Mouse (Mus musculus) midbrain, postnatal 0 days (tissue): ENCODE measurements around the gene Olfr829. TPM values are rescaled to one million over a fixed set of nuclear protein-coding genes. Genes with fewer than 3 reads are reported as not detected.
"Not testable (repeated sequence)": the region's sequence is repeated elsewhere in the genome, so short reads cannot be mapped to it uniquely, and the experiment has no call there.

Source experiments
- ATAC-seq: fragments of 200-750 bp; cut with Nextera tagmentation; 2 replicates; pipeline ENCODE4 v1.8.0; 2017; ENCODE audit warnings: moderate number of reproducible peaks, mild to moderate bottlenecking, moderate TSS enrichment, moderate library complexity; ENCODE audit not compliant: low FRiP score
- DNase-seq: peaks from one replicate; pipeline ENCODE4 v3.0.0-alpha.2; 2015; ENCODE audit warnings: low spot score
- H3K27ac ChIP-seq: fragments of 300-500 bp; sonication (generic); 2 replicates; pipeline ENCODE4 v1.5.1; 2014; ENCODE audit warnings: low read depth, mild to moderate bottlenecking, low read length, mixed read lengths
- H3K27me3 ChIP-seq: fragments of 300-500 bp; sonication (generic); 2 replicates; pipeline ENCODE4 v1.6.1; 2014; ENCODE audit warnings: low read length, control low read depth, mixed read lengths; ENCODE audit not compliant: insufficient read depth
- H3K36me3 ChIP-seq: fragments of 300-500 bp; sonication (generic); 2 replicates; pipeline ENCODE4 v1.6.1; 2014; ENCODE audit warnings: low read length, control low read depth, mixed read lengths; ENCODE audit not compliant: insufficient read depth
- H3K4me1 ChIP-seq: fragments of 300-500 bp; sonication (generic); 2 replicates; pipeline ENCODE4 v1.6.1; 2014; ENCODE audit warnings: mild to moderate bottlenecking, control low read depth, antibody characterized with exemption, low read length, mixed read lengths; ENCODE audit not compliant: insufficient read depth
- H3K4me2 ChIP-seq: fragments of 300-500 bp; sonication (generic); 2 replicates; pipeline ENCODE4 v1.6.1; 2014; ENCODE audit warnings: low read depth, mild to moderate bottlenecking, low read length, mixed read lengths; ENCODE audit not compliant: poor library complexity, severe bottlenecking
- H3K4me3 ChIP-seq: fragments of 300-500 bp; sonication (generic); 2 replicates; pipeline ENCODE4 v1.5.1; 2014; ENCODE audit warnings: low read depth, mild to moderate bottlenecking, low read length, moderate library complexity
- H3K9ac ChIP-seq: fragments of 300-500 bp; sonication (generic); replicated peaks from 2 replicates; pipeline ENCODE4 v1.6.1; 2014; ENCODE audit warnings: mild to moderate bottlenecking, low read length, moderate library complexity, mixed read lengths; ENCODE audit not compliant: poor library complexity, severe bottlenecking
- H3K9me3 ChIP-seq: fragments of 300-500 bp; sonication (generic); 2 replicates; pipeline ENCODE4 v1.6.1; 2016; ENCODE audit warnings: low read length, control low read depth
- CTCF ChIP-seq: IDR thresholded peaks from 2 replicates; pipeline ENCODE4 v1.5.1; 2016; ENCODE audit warnings: antibody characterized with exemption, mild to moderate bottlenecking
- WGBS: fragments of 180-500 bp; shearing (Covaris S2); extraction: QIAGEN DNeasy Blood & Tissue Kit; methylation state at CpG from one replicate; pipeline ENCODE4 v1.1.7; 2014; 5-methylcytosine and 5-hydroxymethylcytosine counted together
- polyA plus RNA-seq: library from polyadenylated mRNA; unstranded; fragments of >200 nt; fragmentation: Nextera tagmentation; extraction: Ambion mirVana; gene quantifications from 2 replicates; pipeline ENCODE4 v1.2.1, GENCODE M21; 2015
- total RNA-seq: library from RNA; depleted of rRNA; stranded (reverse); fragments of >200 nt; gene quantifications from 2 replicates; pipeline ENCODE4 v1.2.3, GENCODE M21; 2014; rRNA removed

The Olfr829 gene
- total RNA-seq (not detected in 2 replicates), polyA plus RNA-seq (not detected in 2 replicates)

- Histone ChIP-seq H3K9me3 (no peaks in the 10 kb centered on the region), H3K9ac (no peak within 1 kb of the TSS), H3K27ac (no peak within 1 kb of the TSS), H3K4me3 (no peak within 1 kb of the TSS), H3K4me1 (no peaks in the 10 kb centered on the region), H3K27me3 (no peaks in the 10 kb centered on the region), H3K4me2 (no peak within 1 kb of the TSS), H3K36me3 (no peaks in the 10 kb centered on the region)
- ATAC-seq (no peak), DNase-seq (no peak)
- no peak for TF ChIP-seq CTCF
- 59% methylated on average over 1 of the region's 1 CpGs for WGBS
Observed at GRCm38 (mm10) chr9:18854633-18855032, at the start of gene Olfr829. Gene Olfr829 (plus strand): TSS chr9:18854933.

DNA sequence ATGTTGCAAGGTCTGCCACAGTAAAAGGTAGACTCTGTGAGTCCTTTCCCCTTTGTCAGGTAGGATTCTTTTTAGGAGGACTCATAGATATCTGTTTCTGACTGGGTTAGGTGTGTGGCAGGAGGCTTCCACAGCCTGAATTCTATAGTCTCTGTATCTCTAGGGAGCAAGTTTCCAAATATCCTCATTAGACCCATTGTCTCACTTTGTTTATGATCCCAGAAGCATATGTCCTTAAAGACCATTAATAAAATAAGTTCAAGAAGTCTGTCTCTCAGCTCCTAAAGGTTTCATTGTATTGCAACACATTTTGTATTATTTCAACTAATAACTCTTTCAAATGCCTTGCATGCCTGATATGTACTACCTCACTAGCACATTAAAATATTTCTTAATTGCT lies 35.3 kb upstream of the Olfr829 start, which contains the start of gene Olfr828:
TSS of gene Olfr828 (minus strand) at position 101 of the 400 bp plus-strand sequence.
- Histone ChIP-seq H3K4me2 (no peak within 1 kb of the TSS), H3K4me1 (no peaks in the 10 kb centered on the region)
- TF ChIP-seq CTCF: no peak

GRCm38 (mm10) chr9:18874393-18874792 lies 19.7 kb downstream of the Olfr829 start, which contains the start of gene Olfr830:
Gene Olfr830 (plus strand): TSS chr9:18874693.
- no peak within 1 kb of the TSS for H3K4me2 ChIP-seq
- TF ChIP-seq CTCF: no peak
- no peaks in the 10 kb centered on the region for H3K27me3 ChIP-seq
- H3K4me1 ChIP-seq: no peaks in the 10 kb centered on the region
- no peaks in the 10 kb centered on the region for H3K9me3 ChIP-seq
- no peak within 1 kb of the TSS for H3K9ac ChIP-seq
- no peak for DNase-seq
- H3K4me3 ChIP-seq: no peak within 1 kb of the TSS
- no peak within 1 kb of the TSS for H3K27ac ChIP-seq
- H3K36me3 ChIP-seq: no peaks in the 10 kb centered on the region
- ATAC-seq: no peak

More for the DNA sequence above, 35.3 kb upstream of the Olfr829 start, which contains the start of gene Olfr828:
- H3K27me3 ChIP-seq: no peaks in the 10 kb centered on the region
- H3K4me3 ChIP-seq: no peak within 1 kb of the TSS
- DNase-seq: no peak
- H3K9ac ChIP-seq: no peak within 1 kb of the TSS
- H3K27ac ChIP-seq: no peak within 1 kb of the TSS
- no peaks in the 10 kb centered on the region for H3K36me3 ChIP-seq
- no peak for ATAC-seq
- no peaks in the 10 kb centered on the region for H3K9me3 ChIP-seq

GRCm38 (mm10) chr9:18907699-18908098 lies 53.0 kb downstream of the Olfr829 start:
- not testable (repeated sequence) for H3K27me3 ChIP-seq, H3K27ac ChIP-seq, ATAC-seq, H3K9me3 ChIP-seq, H3K4me2 ChIP-seq, H3K4me1 ChIP-seq, H3K4me3 ChIP-seq, H3K9ac ChIP-seq, DNase-seq, H3K36me3 ChIP-seq
- WGBS: 75% methylated on average over 2 of the region's 2 CpGs

Other genes with a start within 250 kb of the Olfr829 start
- 0.05 TPM in 1 of 2 replicates, not detected in the other for gene Muc16, start 180.4 kb upstream of the Olfr829 start, total RNA-seq
- not detected in 2 replicates for gene Muc16, start 180.4 kb upstream of the Olfr829 start, polyA plus RNA-seq
- gene Olfr24, start 90.9 kb upstream of the Olfr829 start, total RNA-seq: not detected in 2 replicates
- gene Olfr24, start 90.9 kb upstream of the Olfr829 start, polyA plus RNA-seq: not detected in 2 replicates
- not detected in 2 replicates for gene Olfr828, start 35.4 kb upstream of the Olfr829 start, total RNA-seq
- not detected in 2 replicates for gene Olfr828, start 35.4 kb upstream of the Olfr829 start, polyA plus RNA-seq
- not detected in 2 replicates for gene Olfr830, start 19.8 kb downstream of the Olfr829 start, total RNA-seq
- gene Olfr830, start 19.8 kb downstream of the Olfr829 start, polyA plus RNA-seq: not detected in 2 replicates
- not detected in 2 replicates for gene Olfr832, start 82.2 kb downstream of the Olfr829 start, total RNA-seq
- not detected in 2 replicates for gene Olfr832, start 82.2 kb downstream of the Olfr829 start, polyA plus RNA-seq
- not detected in 2 replicates for gene Olfr834, start 133.1 kb downstream of the Olfr829 start, total RNA-seq
- not detected in 2 replicates for gene Olfr834, start 133.1 kb downstream of the Olfr829 start, polyA plus RNA-seq
- not detected in 2 replicates for gene Olfr835, start 177.8 kb downstream of the Olfr829 start, total RNA-seq
- not detected in 2 replicates for gene Olfr835, start 177.8 kb downstream of the Olfr829 start, polyA plus RNA-seq